Mouse (Mus musculus) G1E (cell line): ENCODE measurements around the gene Lmbrd2. TPM values are rescaled to one million over a fixed set of nuclear protein-coding genes. Genes with fewer than 3 reads are reported as not detected.
"Not testable (repeated sequence)": the region's sequence is repeated elsewhere in the genome, so short reads cannot be mapped to it uniquely, and the experiment has no call there.

ENCODE experiments used
- ATAC-seq: 2 replicates; pipeline ENCODE4 v1.8.0; 2016; ENCODE audit warnings: mild to moderate bottlenecking; ENCODE audit not compliant: insufficient number of reproducible peaks, poor library complexity, low FRiP score, severe bottlenecking; ENCODE audit errors: extremely low read depth
- DNase-seq: peaks from one replicate; pipeline ENCODE4 v3.0.0; 2012; ENCODE audit warnings: low spot score
- H3K27me3 ChIP-seq: 2 replicates; pipeline ENCODE4 v1.6.1; 2012; ENCODE audit warnings: mild to moderate bottlenecking, low read length, inconsistent platforms; ENCODE audit not compliant: insufficient read depth
- H3K36me3 ChIP-seq: replicated peaks from 2 replicates; pipeline ENCODE3; 2012; ENCODE audit warnings: mild to moderate bottlenecking, inconsistent platforms
- H3K4me1 ChIP-seq: 2 replicates; pipeline ENCODE4 v1.6.1; 2012; ENCODE audit warnings: low read depth, low read length, inconsistent platforms, mixed read lengths; ENCODE audit not compliant: insufficient read depth
- H3K4me3 ChIP-seq: 2 replicates; pipeline ENCODE4 v1.5.1; 2012; ENCODE audit warnings: low read depth, mild to moderate bottlenecking, inconsistent platforms, low read length, moderate library complexity, mixed read lengths
- H3K9me3 ChIP-seq: replicated peaks from 2 replicates; pipeline ENCODE4 v1.6.1; 2012; ENCODE audit warnings: inconsistent platforms
- CTCF ChIP-seq: IDR thresholded peaks from 2 replicates; pipeline ENCODE4 v1.5.1; 2012; ENCODE audit warnings: low read depth, low read length, inconsistent platforms, mixed read lengths
- GATA1 ChIP-seq: IDR thresholded peaks from 2 replicates; pipeline ENCODE4 v1.6.1; 2012; ENCODE audit warnings: borderline replicate concordance, low read length, inconsistent platforms, mixed read lengths
- GATA2 ChIP-seq: IDR thresholded peaks from 2 replicates; pipeline ENCODE4 v1.6.1; 2012; ENCODE audit warnings: low read depth, low read length, inconsistent platforms, borderline replicate concordance
- POLR2AphosphoS5 ChIP-seq: IDR thresholded peaks from 2 replicates; pipeline ENCODE4 v1.6.1; 2012; ENCODE audit warnings: low read depth, low read length, inconsistent platforms; ENCODE audit not compliant: insufficient replicate concordance
- TAL1 ChIP-seq: conservative IDR thresholded peaks from 2 replicates; pipeline ENCODE4 v1.6.1; 2012; ENCODE audit warnings: low read depth, low read length, inconsistent platforms, mixed read lengths
- polyA plus RNA-seq: library from polyadenylated mRNA; stranded (reverse); fragments of >175 nt; gene quantifications from 2 replicates; pipeline ENCODE4 v1.2.3, GENCODE M21; 2012
- total RNA-seq, 2 experiments: library from RNA; stranded (forward) in 1 of 2; stranded (reverse) in 1 of 2; fragments of 200-1000 nt in 1 of 2; fragments of >200 nt in 1 of 2; fragmentation: Nextera tagmentation in 1 of 2; gene quantifications; 2 replicates each; pipeline ENCODE4 v1.2.3; 2014 to 2017

The Lmbrd2 gene
- total and polyA plus RNA-seq, 3 experiments, result 0.53 to 21.7 (median 11.0) TPM

- peaks cover 2% of the 10 kb centered on the region; the same call in 1 of the 2 replicates for H3K27me3 ChIP-seq
- DNase-seq, result no peak
- TF ChIP-seq GATA2, result no peak
- no peak for TF ChIP-seq TAL1
- TF ChIP-seq GATA1, result no peak
- no peak for TF ChIP-seq CTCF
- TF ChIP-seq POLR2AphosphoS5, result no peak
- no peak overlapping the region for H3K4me3 ChIP-seq
- no peaks in the 10 kb centered on the region; the same call in 1 of the 2 replicates for H3K9me3 ChIP-seq
- no peak for ATAC-seq
- H3K4me1 ChIP-seq, result no peaks in the 10 kb centered on the region
- no peaks in the 10 kb centered on the region for H3K36me3 ChIP-seq
Observed at GRCm38 (mm10) chr15:9211891-9212290, 71.5 kb downstream of the Lmbrd2 start.

- H3K36me3 ChIP-seq, result not testable (repeated sequence)
Observed at GRCm38 (mm10) chr15:9213026-9213425, 72.7 kb downstream of the Lmbrd2 start.

GRCm38 (mm10) chr15:9213431-9213830 is 73.1 kb downstream of the Lmbrd2 start:
- DNase-seq, ATAC-seq: not testable (repeated sequence)

More at GRCm38 (mm10) chr15:9213026-9213425, 72.7 kb downstream of the Lmbrd2 start:
- not testable (repeated sequence) for H3K4me1 ChIP-seq, H3K4me3 ChIP-seq, DNase-seq, H3K9me3 ChIP-seq, ATAC-seq, H3K27me3 ChIP-seq

GRCm38 (mm10) chr15:9216446-9216845 is 76.1 kb downstream of the Lmbrd2 start:
- TF ChIP-seq GATA1 (no peak), POLR2AphosphoS5 (no peak), CTCF (no peak), GATA2 (no peak), TAL1 (no peak)
- Histone ChIP-seq H3K4me1 (peaks cover 6% of the 10 kb centered on the region; the same call in 1 of the 2 replicates), H3K4me3 (no peak overlapping the region), H3K27me3 (no peaks in the 10 kb centered on the region; the same call in 1 of the 2 replicates), H3K9me3 (no peaks in the 10 kb centered on the region), H3K36me3 (no peaks in the 10 kb centered on the region)
- no peak for ATAC-seq
- no peak for DNase-seq

More at GRCm38 (mm10) chr15:9213431-9213830, 73.1 kb downstream of the Lmbrd2 start:
- not testable (repeated sequence) for H3K4me1 ChIP-seq, H3K36me3 ChIP-seq, H3K9me3 ChIP-seq, H3K4me3 ChIP-seq, H3K27me3 ChIP-seq

GRCm38 (mm10) chr15:9230917-9231316 is 90.6 kb downstream of the Lmbrd2 start:
- H3K4me3 ChIP-seq, H3K9me3 ChIP-seq, DNase-seq, H3K4me1 ChIP-seq, H3K27me3 ChIP-seq, H3K36me3 ChIP-seq, ATAC-seq: not testable (repeated sequence)

GRCm38 (mm10) chr15:9246345-9246744 is 106.0 kb downstream of the Lmbrd2 start:
- Histone ChIP-seq H3K36me3 (no peaks in the 10 kb centered on the region), H3K4me1 (no peaks in the 10 kb centered on the region), H3K4me3 (no peak overlapping the region), H3K27me3 (peaks cover 5% of the 10 kb centered on the region; the same call in 1 of the 2 replicates), H3K9me3 (no peaks in the 10 kb centered on the region)
- no peak for TF ChIP-seq CTCF
- no peak for TF ChIP-seq POLR2AphosphoS5
- TF ChIP-seq GATA2, result no peak
- TF ChIP-seq GATA1, result no peak
- TF ChIP-seq TAL1, result no peak
- DNase-seq, result no peak
- ATAC-seq, result no peak

Other genes starting within 250 kb of the Lmbrd2 start
- gene Ranbp3l, start 172.6 kb upstream of the Lmbrd2 start, total RNA-seq (2014; fragmentation: Nextera tagmentation), result not detected in 2 replicates
- 0.12 and 0.33 TPM in 2 replicates for gene Ranbp3l, start 172.6 kb upstream of the Lmbrd2 start, total RNA-seq (2017)
- gene Ranbp3l, start 172.6 kb upstream of the Lmbrd2 start, polyA plus RNA-seq, result not detected in 2 replicates
- 222 and 250 TPM in 2 replicates for gene Nadk2, start 69.3 kb upstream of the Lmbrd2 start, total RNA-seq (2014; fragmentation: Nextera tagmentation)
- gene Nadk2, start 69.3 kb upstream of the Lmbrd2 start, total RNA-seq (2017), result 218 and 235 TPM in 2 replicates
- gene Nadk2, start 69.3 kb upstream of the Lmbrd2 start, polyA plus RNA-seq, result 130 and 143 TPM in 2 replicates
- gene Skp2, start 14.9 kb downstream of the Lmbrd2 start, total RNA-seq (2014; fragmentation: Nextera tagmentation), result 34.3 and 35.3 TPM in 2 replicates
- gene Skp2, start 14.9 kb downstream of the Lmbrd2 start, total RNA-seq (2017), result 28.7 and 29.8 TPM in 2 replicates
- 5.9 and 10.2 TPM in 2 replicates for gene Skp2, start 14.9 kb downstream of the Lmbrd2 start, polyA plus RNA-seq
- not detected in 2 replicates for gene Ugt3a1, start 136.3 kb downstream of the Lmbrd2 start, total RNA-seq (2014; fragmentation: Nextera tagmentation)
- 0.16 and 0.29 TPM in 2 replicates for gene Ugt3a1, start 136.3 kb downstream of the Lmbrd2 start, total RNA-seq (2017)
- not detected in 2 replicates for gene Ugt3a1, start 136.3 kb downstream of the Lmbrd2 start, polyA plus RNA-seq
- gene Ugt3a2, start 195.0 kb downstream of the Lmbrd2 start, total RNA-seq (2014; fragmentation: Nextera tagmentation), result not detected in 2 replicates
- gene Ugt3a2, start 195.0 kb downstream of the Lmbrd2 start, total RNA-seq (2017), result not detected in 2 replicates
- gene Ugt3a2, start 195.0 kb downstream of the Lmbrd2 start, polyA plus RNA-seq, result not detected in 2 replicates